Mouse (Mus musculus): ENCODE results near the gene Slc30a2.
"Not testable (repeated sequence)": the region's sequence is repeated elsewhere in the genome, so short reads cannot be mapped to it uniquely, and the experiment has no call there.

Slc30a2 gene

DNA sequence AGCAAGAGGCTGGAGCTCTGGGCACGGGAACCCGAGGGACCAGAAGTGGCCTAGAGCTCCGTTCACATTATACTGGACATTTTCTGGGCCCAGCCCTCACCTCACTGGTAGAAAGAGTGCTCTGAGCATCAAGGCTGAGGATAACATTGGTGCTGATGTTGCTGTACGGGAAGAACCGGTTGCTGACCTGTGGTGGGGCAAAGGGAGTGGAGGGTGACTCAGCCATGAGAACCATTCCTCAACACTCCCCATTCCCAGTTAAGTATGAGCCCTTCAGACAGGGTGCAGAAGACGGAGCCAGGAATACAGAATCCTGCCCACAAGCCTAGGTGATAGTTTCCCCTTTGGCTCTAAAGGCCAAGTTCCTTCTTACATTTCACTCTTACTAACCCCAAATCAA, 16.7 kb downstream of the Slc30a2 start:
- no peak for DNase-seq (ENCODE audit: low spot score in 2 of 2)

DNA sequence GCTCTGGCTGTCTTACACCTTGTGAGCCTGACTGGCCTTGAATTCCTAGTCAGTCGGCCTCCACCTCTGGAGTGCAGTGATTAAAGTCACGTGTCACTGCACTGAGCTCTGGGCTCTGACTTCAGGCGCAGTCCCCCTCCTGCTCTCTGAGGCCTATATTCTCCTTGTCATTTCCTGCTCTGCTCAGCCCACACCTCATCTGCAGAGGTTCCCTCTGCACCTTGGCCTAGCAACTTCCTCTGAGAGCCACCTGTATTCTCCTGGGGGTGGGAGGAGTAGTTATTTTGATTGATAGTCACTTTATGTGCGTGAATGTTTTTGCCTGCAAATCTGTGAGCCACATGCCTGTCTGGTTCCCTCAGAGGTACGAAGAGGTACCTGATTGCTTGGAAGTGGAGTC, 18.2 kb downstream of the Slc30a2 start:
- DNase-seq (ENCODE audit: low spot score in 2 of 2) = peak; percentile 60 to 61

DNA sequence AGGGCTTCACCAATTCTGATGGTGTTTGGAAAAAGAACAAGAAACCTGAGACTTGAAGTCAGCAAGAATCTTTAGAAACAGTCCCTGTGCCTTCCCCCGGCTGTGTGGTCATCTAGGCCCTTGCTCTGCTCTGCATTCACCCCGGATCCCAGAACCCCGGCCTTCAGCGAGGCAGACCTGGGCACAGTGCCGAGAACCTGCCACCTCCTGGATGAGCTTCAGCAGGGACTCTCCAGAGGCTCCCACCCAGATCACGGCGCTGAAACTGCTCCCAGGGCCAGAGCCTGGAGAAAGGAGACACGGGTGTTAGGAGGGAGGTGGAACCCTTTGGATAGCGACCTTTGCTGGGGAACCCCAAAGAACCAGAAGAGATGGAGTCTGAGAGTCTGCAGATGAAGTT, 19.1 kb downstream of the Slc30a2 start:
- no peak for DNase-seq (ENCODE audit: low spot score in 2 of 2)

DNA sequence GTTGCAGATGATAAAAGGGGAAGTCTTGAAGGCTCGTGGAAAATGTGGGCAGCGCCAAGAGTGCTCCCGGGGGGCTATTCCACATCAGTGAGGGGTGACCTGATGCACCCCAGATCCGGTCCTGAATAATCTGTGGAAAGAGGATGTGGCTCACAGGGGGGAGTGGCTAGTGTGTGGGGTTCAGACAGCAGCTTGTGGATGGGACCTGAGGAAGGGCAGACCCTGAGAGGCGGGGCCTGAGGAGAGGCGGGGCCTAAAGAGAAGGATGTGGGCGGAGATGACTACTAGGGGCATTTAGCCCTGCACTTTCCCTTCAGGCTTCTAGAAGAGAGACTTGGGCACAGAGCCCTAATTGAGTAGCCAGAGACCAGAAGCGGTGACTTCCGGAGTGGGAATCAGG, 19.6 kb downstream of the Slc30a2 start:
- peak; percentile 81 to 87 for DNase-seq (ENCODE audit: low spot score in 2 of 2)

DNA sequence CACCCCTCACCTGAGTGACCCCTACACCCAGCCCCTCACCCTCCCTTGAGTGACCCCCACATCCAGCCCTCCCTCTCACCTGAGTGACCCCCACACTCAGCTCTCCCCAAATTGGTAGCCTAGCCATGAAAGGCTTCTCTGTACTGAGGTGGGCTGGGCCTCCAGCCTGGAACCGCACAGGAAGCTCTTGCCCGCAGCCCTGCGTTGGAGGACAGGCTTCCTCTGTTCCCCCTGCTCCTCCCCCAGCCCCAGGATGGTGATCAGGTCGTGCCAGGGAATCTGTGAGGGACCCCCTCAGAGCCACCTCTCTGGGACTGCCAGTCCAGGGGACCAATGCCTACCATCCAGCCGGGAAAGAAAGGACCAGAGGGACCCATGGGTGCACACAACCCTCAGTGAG, 22.3 kb downstream of the Slc30a2 start:
- DNase-seq (ENCODE audit: low spot score in 2 of 2) = no peak

DNA sequence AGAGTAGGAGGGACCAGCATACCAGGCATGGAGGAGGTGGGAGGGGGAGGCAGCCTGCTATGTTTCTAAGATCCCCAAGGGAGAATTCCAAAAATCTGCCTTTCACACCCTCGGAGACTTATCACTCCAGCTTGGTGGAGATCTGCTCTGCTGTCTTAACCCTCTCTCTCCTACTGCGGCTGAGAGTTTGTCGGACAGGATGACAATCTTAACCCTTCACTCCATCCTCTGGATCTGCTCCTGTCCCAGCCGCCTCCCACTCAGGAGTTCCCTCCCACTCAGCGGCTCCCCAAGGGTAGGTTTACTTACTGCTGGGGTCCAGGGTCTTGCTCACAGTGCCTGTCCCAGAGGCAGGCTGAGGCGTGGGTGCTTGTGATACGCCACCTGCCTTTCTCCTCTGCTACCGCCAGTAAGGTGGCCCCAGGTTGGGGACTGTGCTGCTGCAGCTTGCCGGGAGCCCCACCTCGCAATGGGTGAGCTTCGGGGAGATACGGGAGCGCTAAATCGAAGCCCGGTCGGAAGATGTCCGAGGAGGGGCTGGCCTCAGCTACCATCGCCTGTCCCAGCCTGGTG, 27.8 kb downstream of the Slc30a2 start:
- DNase-seq (ENCODE audit: low spot score in 2 of 2) = no peak

DNA sequence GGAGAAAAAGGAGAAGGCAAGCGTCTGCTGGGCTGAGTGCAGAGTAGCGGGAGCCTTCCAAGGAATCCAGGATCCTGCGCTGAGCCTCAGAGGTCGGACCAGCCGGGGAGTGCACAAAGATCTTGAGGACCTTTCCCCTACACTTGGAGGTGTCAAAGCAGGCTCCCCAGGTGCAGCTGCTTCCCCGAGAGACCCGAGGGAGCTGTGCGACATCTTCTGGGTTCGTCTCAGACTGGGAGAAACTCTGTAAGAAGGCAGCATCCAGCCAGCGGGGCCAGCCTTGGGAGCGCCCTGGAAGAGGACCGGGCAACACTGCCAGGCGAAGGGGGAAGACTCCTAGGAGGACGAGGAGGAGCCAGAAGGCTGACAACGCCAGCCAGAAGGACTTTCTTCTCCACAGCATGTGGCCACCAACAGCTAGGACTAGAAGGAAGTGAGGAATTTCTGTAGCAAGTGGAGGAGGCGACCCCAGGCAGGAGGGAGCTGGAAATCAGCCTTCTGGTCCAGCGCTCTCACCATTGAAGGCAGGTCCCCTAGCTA, 28.4 kb downstream of the Slc30a2 start:
- no peak for DNase-seq (ENCODE audit: low spot score in 2 of 2)

DNA sequence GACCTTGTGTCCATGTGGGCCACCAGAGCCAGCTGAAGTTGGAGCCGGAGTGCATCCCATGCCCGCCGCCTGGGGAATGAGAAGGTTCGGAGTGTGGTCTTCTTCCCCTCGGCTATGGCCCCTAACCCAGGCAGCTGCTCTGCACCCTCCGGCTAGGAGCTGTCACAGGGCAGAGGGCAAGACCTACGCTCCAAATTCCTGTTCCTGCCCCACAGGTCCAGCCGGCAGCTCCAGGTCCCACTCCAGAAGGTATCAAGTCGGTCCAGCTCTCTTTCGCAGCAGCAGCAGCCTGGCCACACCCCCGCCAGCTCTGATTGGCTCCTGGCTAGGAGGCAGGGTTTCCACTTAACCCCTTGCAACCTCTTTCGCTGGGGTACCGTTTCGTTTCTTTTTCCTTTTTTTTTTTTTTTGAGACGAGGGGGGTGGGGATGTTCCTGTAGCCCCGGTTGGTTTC, 29.3 kb downstream of the Slc30a2 start:
- DNase-seq (ENCODE audit: low spot score in 2 of 2) = peak; percentile 67 to 70

DNA sequence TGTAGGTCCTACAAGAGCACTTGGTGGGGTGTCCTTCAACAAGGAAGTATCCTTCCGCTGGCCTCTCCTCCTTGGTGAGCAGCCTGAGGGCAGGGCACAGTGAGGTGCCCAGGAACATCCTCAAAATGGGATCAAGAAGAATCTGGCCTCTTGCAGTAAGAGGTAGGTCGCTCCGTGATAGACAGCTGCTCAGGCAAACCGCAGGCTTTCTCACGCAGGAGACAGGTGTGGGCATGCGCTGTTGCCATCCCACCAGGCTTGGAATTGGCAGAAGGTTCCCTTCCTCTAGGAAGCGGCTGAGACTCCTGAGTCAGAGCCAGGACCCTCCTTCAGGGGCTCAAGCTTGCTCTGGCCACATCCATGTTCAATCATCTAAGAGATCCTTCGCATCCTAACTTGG, 30.3 kb downstream of the Slc30a2 start:
- DNase-seq (ENCODE audit: low spot score in 2 of 2) = no peak

DNA sequence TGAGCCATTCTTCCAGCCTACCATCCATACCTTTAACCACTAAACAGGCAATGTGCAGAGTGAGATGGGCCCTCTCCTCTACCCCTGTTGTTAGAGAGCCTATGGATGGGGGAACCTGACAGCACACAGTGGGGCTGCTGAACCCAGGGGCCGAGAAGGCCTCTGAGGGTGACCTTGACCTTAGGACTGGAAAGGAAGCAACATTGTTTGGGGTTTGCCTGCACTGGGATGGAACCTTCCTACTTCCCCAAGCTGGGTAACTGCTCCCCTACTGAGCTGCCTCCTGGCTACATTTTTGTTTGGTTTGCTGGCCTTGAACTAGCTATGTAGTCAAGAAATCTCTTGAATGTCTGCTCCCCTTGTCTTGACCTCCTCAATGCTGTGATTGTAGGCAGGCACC, 31.3 kb downstream of the Slc30a2 start:
- no peak for DNase-seq (ENCODE audit: low spot score in 2 of 2)

DNA sequence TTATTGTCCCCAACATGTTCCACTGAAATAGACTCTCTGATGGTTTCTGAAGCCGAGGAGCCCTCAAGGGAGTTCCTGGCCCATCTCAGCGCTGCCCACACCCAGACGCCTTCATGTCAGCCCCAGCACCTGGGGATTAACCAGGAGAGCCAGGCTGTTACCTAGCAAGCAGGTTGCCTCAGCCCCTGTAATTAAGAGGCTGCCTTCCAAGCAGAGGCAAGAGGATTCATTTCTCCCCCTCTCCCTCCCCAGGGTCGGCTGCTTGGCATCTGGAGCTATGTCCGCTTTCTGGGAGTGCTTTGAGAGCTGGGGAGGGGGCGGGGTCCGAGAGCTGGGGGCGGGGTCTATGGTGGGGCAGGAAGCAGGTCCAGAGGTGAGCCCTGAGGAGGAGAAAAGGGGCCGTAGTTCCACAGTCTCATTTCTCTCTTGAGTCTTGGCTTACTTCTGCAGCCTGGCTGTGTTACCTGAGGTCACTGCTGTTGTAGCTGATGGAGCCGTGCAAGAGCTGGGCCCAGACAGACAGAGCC, 35.2 kb downstream of the Slc30a2 start:
- DNase-seq (ENCODE audit: low spot score in 2 of 2) = no peak

DNA sequence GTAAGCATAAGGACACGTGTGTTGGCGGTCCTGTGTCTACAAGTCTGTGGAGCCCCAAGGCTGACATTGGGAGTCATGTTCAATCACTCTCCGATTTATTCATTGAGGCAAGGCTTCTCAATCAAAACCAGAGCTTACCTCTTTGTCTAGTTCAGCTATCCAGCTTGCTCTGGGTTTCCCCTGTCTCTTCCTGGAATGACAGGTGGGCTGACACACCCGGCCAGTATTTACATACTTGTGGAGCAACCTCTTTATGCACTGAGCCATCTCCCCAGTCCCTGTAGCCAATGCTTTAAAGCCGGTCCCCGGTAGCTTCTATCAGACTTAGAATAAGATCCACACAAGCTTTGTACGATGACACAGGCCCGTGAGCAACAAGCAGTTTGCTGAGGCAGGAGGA, 36.5 kb downstream of the Slc30a2 start:
- no peak for DNase-seq (ENCODE audit: low spot score in 2 of 2)

DNA sequence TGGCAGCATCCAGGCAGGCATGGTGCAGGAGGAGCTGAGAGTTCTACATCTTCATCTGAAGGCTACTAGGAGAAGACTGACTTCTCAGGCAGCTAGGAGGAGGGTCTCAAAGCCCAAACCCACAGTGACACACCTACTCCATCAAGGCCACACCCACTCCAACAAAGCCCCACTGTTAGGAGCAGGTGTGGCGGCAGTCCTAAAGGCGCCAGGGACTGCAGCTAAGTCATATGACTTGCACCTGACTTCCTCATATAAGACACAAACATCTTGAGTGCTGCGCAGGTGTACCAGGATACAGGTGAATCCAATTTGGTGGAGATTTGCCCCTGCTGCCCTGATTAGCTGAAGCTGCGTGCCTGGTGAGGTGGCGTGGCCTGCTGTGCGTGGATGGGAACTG, 40.8 kb downstream of the Slc30a2 start, which contains the start of gene Extl1:
Gene Extl1, minus strand, starts transcription at position 101 of the 400 bp plus-strand sequence.
- not testable (repeated sequence) for DNase-seq (ENCODE audit: low spot score in 2 of 2)

DNA sequence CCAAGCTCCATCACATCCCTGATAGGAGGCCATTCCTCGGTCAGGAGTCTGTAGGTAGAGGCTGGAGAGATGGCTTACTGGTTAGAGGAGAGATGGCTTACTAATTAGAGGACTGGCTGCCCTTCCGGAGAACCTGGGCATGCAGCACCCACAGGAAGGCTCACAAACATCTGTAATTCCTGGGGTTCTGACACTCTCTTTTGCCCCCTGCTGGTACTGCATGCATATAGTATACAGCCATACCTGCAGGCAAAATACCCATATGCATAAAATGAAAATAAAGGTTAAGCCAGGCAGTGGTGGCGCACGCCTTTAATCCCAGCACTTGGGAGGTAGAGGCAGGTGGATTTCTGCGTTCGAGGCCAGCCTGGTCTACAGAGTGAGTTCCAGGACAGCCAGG, 44.3 kb downstream of the Slc30a2 start:
- DNase-seq (ENCODE audit: low spot score in 2 of 2) = no peak

DNA sequence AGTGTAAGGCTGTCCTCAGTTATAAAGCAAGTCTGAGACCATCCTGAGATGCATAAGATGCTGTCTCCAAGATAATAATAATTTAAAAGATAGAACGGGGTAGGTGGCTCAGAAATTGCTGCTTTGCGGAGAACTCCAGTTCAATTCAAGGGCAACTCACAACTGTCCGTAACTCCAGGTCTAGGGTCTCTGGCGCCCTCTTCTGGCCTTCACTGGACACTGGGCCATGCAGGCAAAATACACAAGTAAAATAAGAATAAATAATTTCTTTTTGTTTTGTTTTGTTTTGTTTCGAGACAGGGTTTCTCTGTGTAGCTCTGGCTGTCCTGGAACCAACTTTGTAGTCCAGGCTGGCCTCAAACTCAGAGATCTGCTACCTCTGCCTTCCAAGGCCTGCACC, 45.4 kb downstream of the Slc30a2 start:
- peak; percentile 46 to 52 for DNase-seq (ENCODE audit: low spot score in 2 of 2)

DNA sequence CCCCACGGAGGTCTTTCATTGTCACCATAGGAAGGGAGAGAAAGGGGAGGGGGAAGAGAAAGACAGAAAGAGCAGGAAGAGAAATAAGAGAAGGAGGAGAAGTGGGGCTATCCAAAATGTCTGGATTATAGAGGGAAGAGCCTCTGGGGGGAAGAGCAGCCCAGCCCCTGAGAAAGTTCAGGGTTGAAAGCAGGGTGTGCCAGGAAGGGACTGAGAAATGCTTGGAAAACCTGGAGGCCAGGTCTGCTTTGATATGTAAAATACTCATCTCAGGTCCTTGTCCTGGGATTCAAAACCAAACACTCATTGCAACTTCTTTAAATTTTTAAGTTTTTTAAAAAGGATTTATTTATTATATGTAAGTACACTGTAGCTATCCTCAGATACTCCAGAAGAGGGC, 48.7 kb downstream of the Slc30a2 start:
- no peak for DNase-seq (ENCODE audit: low spot score in 2 of 2)

DNA sequence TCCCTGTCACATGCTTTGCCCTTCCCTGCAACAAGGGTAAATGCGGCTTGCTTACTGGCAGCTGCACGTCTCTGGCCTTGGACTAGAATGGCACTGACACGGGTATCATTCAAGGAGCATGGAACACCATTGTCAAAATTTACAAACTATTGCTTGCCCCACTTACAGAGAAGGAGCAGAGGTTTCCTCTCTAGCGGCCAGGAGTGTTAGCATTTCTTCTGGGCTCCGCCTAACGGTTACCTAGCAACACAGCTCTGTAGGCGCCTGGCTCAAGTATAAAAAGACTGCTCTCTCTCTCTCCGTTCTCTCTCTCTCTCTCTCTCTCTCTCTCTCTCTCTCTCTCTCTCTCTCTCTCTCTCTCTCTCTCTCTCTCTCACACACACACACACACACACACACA, 49.6 kb downstream of the Slc30a2 start:
- no peak for DNase-seq (ENCODE audit: low spot score in 2 of 2)

DNA sequence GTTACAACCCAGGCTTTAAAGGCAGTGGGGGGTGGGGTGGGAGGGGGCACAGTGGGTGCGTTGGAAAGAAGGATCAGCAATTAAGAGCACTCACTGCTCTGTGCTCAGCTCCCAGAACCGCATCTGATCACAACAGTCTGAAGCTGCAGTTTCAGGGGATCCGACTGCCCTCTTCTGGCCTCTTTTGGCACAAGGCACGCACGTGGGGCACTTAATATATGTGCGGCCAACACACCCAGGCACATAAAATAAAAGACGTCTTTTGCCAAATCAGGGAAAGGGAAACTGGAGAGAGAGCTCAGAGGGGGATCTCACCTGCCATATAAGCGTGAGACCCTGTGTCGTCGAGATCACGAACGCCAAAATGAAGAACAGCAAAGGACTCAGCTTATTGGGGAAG, 50.0 kb downstream of the Slc30a2 start:
- no peak for DNase-seq (ENCODE audit: low spot score in 2 of 2)

DNA sequence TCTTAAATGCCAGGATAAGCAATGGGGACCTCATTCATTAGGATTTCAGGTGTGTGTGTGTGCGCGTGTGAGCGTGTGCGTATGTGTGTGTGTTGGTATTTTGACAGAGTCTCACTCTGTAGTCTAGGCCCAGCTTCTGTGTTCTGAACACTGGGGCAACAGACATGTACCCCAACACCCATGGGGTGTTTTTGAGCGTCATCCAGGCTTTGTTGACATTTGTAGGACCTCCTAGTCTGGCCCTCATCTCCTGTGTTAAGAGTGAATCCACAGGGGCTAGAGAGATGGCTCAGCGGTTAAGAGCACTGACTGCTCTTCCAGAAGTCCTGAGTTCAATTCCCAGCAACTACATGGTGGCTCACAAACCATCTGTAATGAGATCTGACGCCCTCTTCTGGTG, 52.2 kb downstream of the Slc30a2 start:
- no peak for DNase-seq (ENCODE audit: low spot score in 2 of 2)

DNA sequence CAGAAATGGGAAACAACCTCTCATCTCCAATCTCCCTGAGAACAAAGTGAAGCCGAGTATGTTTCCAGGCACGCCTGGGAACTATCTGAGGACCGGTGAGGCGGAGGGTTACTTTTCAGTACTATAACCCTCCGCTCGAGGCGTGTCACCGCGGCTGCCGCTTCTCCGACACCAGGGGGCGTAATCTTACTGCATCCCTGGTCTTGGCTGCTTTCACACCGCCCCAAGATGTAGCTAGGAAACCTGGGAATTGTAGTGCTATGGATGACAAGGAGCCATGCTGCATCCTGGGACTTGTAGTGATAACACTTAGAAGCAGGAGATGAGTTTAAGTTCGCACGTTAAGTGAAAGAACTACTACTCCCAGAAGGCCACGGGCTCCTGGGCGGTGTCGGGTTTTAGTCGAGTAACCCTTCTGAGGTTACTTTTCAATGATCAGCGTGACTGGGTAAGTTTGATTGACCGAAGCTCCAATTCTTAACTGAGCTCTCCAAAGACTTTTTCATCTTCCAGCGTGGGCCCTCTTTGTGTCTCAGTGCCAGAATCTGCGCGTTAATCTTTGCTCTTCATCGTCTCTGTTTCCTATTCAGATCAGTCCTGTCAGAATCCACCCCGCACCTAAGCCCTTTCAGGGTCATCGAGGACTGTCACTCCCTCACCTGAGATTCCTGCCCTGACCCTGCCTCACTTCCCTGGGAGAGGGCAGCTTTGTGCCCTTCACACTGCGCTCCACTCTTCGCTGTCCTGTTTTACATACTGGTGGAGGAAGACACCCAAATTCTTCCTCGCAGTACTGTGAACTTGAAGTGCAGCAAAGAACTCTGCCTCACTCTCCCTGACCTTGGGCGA, 53.2 kb downstream of the Slc30a2 start, which contains the start of gene Pafah2:
Gene Pafah2, plus strand, starts transcription at position 344 of the 849 bp plus-strand sequence.
- DNase-seq (ENCODE audit: low spot score in 2 of 2) = peak; percentile 93 to 94

DNA sequence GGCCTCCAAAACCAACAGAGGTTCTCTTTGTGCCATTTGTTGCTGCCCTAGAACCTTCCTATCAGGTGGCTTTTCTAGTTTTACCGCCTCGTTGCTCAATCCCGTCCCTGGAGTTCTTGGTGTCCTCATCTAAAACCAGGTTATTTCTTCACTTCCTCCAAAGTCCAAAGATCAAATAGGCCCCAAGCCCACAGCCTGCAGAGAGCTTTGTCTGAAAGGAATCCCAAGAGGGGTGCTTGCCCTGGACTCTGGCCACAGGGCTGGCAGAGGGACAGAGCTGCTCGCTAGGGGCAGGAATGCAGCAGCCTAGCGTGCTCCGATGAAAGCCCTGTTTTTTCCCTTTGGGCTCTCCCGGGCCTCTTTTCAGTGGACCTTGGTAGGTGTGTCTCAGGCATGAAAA, 54.1 kb downstream of the Slc30a2 start:
- no peak for DNase-seq (ENCODE audit: low spot score in 2 of 2)

DNA sequence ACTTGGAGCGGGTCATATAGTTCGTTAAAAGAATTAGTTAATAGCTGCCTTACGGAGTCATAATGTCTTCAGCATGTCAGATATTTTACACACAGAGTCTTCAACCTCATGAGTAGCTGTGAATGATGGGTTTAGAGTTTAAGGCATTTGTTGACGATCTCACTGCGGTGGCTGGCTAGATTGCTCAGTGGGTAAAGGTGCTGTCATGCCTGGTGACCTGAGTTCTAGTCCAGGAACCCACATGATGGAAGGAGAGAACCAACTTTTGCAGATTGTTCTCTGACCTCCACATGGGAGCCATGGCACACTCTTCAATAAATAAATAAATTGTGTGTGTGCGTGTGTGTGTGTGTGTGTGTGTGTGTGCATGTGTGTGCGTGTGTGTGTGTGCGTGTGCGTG, 54.8 kb downstream of the Slc30a2 start:
- no peak for DNase-seq (ENCODE audit: low spot score in 2 of 2)

DNA sequence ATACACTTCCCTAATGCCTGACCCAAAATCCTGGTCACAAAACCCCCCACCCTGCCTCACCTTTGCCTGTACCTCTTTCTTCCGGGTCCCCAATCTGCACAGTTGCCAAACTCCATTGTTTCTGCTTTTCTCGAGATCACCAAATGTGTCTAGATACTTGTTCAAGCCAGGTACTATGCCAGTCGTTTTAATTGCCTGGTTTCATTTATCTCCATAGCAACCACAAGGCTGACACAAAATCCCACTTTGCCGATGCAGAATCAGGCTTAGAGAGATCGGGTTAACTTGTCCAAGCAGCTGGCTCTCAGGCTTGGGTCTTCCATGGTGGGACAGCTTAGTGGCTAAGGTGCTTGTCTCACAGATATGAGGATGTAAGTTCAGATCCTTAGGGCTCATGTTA, 57.2 kb downstream of the Slc30a2 start:
- DNase-seq (ENCODE audit: low spot score in 2 of 2) = no peak
